8 mouse cellular contexts compared by ENCODE assay signal in genomic region chr9:21236991-21237367, GRCm38 (mm10). TPM values are rescaled to one million over a fixed set of nuclear protein-coding genes. Genes with fewer than 3 reads are reported as not detected.
DNase-seq lines count a peak whose midpoint lies in the region; ATAC-seq and TF ChIP-seq lines count a peak whose summit lies in the region.

No protein-coding gene starts in this region.

- peaks cover 18% of the 10 kb centered on the region for H3K4me1 ChIP-seq in testis, adult 2 months (ENCODE audit: control insufficient read depth, insufficient read depth, low read length)
- peaks cover 52% of the 10 kb centered on the region for H3K4me1 ChIP-seq in liver, embryonic 12.5 days
- peaks cover 9% of the 10 kb centered on the region for H3K4me1 ChIP-seq in stomach, postnatal 0 days (replicated peaks; ENCODE audit: control insufficient read depth, insufficient read depth)

- no peak for ATAC-seq in liver, embryonic 12.5 days
- no peak for ATAC-seq in stomach, postnatal 0 days (ENCODE audit: low FRiP score, low TSS enrichment)
- ATAC-seq in activated CD4-positive, CD25-positive, alpha-beta regulatory T cell, adult 4 months, result no peak

- peak overlapping the region; percentile 98 for H3K9ac ChIP-seq in liver, embryonic 12.5 days
- H3K9ac ChIP-seq in stomach, postnatal 0 days (ENCODE audit: low read length), result peak overlapping the region; percentile 96; the same call in 1 of the 2 replicates

- no peak for TF ChIP-seq EP300 in stomach, postnatal 0 days (optimal IDR thresholded peaks at IDR 0.05)

- no peak overlapping the region for H3K27ac ChIP-seq in testis, adult 2 months (ENCODE audit: control insufficient read depth, insufficient read depth, low read depth, low read length)
- H3K27ac ChIP-seq in liver, embryonic 12.5 days, result peak overlapping the region; percentile 96
- peak overlapping the region; percentile 97 for H3K27ac ChIP-seq in stomach, postnatal 0 days (replicated peaks)

- WGBS in liver, embryonic 12.5 days (ENCODE audit: insufficient replicate concordance), result 73% methylated on average over 25 of the region's 25 CpGs
- 82% methylated on average over 25 of the region's 25 CpGs for WGBS in stomach, postnatal 0 days

- no peaks in the 10 kb centered on the region for H3K9me3 ChIP-seq in liver, embryonic 12.5 days (replicated peaks)
- no peaks in the 10 kb centered on the region for H3K9me3 ChIP-seq in stomach, postnatal 0 days (ENCODE audit: control insufficient read depth, low read length)

- H3K36me3 ChIP-seq in testis, adult 2 months (ENCODE audit: control insufficient read depth, insufficient read depth, low read length), result no peaks in the 10 kb centered on the region
- H3K36me3 ChIP-seq in liver, embryonic 12.5 days, result peaks cover 53% of the 10 kb centered on the region
- peaks cover 12% of the 10 kb centered on the region for H3K36me3 ChIP-seq in stomach, postnatal 0 days (ENCODE audit: control insufficient read depth, insufficient read depth, low read length)

- no peak for TF ChIP-seq POLR2A in testis, adult 2 months (IDR thresholded peaks at IDR 0.05; ENCODE audit: control insufficient read depth, low read depth, low read length)

- peak overlapping the region; percentile 77 for H3K4me2 ChIP-seq in liver, embryonic 12.5 days
- H3K4me2 ChIP-seq in stomach, postnatal 0 days (replicated peaks; ENCODE audit: low read depth), result peak overlapping the region; percentile 62

- DNase-seq in cerebellum, postnatal 25 days, result peak; percentile 17 to 49
- DNase-seq in cerebellum, adult 8-10 months, result no peak
- no peak for DNase-seq in testis, postnatal 10 days (ENCODE audit: low spot score)
- DNase-seq in stomach, postnatal 0 days (ENCODE audit: low spot score), result no peak
- no peak for DNase-seq in urinary bladder, postnatal 14 days (ENCODE audit: low spot score)

- H3K27me3 ChIP-seq in testis, adult 2 months (ENCODE audit: control insufficient read depth, insufficient read depth, low read length), result no peaks in the 10 kb centered on the region
- peaks cover 5% of the 10 kb centered on the region for H3K27me3 ChIP-seq in liver, embryonic 12.5 days (replicated peaks)
- no peaks in the 10 kb centered on the region for H3K27me3 ChIP-seq in stomach, postnatal 0 days (ENCODE audit: control insufficient read depth, insufficient read depth, low read length)

- TF ChIP-seq CTCF in testis, adult 2 months (IDR thresholded peaks at IDR 0.05; ENCODE audit: control insufficient read depth, insufficient read depth, insufficient replicate concordance, low read depth, low read length), result no peak
- TF ChIP-seq CTCF in stomach, postnatal 0 days (IDR thresholded peaks at IDR 0.05; ENCODE audit: low read depth), result no peak

- H3K4me3 ChIP-seq in testis, adult 2 months (ENCODE audit: control insufficient read depth, low read depth, low read length), result peak overlapping the region; percentile 90
- H3K4me3 ChIP-seq in liver, embryonic 12.5 days, result peak overlapping the region; percentile 93
- H3K4me3 ChIP-seq in stomach, postnatal 0 days (ENCODE audit: low read depth, low read length), result no peak overlapping the region; the same call in 1 of the 2 replicates

RNA-seq across cellular contexts. Expression of gene Keap1, which starts 2.2 kb away (rescaled TPM):
- polyA plus RNA-seq in testis, adult 2 months (2012; rRNA removed), result 46.9 and 52.8 TPM in 2 replicates
- 39.8 and 41.6 TPM in 2 replicates for polyA plus RNA-seq in liver, embryonic 12.5 days (2016; fragmentation: Nextera tagmentation; extraction: Ambion mirVana)
- polyA plus RNA-seq in stomach, postnatal 0 days (2015; fragmentation: Nextera tagmentation; extraction: Ambion mirVana), result 37.2 and 40.8 TPM in 2 replicates
- 10 to 100 TPM; 16.9 to 30.0 TPM for polyA plus RNA-seq in activated CD4-positive, CD25-positive, alpha-beta regulatory T cell, adult 4 months (2017; shearing (Covaris generic))

RNA-seq across cellular contexts. Expression of gene S1pr5, which starts 11.3 kb away (rescaled TPM):
- polyA plus RNA-seq in testis, adult 2 months (2012; rRNA removed), result not detected in 2 replicates
- polyA plus RNA-seq in liver, embryonic 12.5 days (2016; fragmentation: Nextera tagmentation; extraction: Ambion mirVana), result 0.10 and 0.12 TPM in 2 replicates
- 4.7 and 5.0 TPM in 2 replicates for polyA plus RNA-seq in stomach, postnatal 0 days (2015; fragmentation: Nextera tagmentation; extraction: Ambion mirVana)
- polyA plus RNA-seq in activated CD4-positive, CD25-positive, alpha-beta regulatory T cell, adult 4 months (2017; shearing (Covaris generic)), result under 1 TPM in 1 of 2 experiments, not detected in 1; 0.34 TPM

RNA-seq across cellular contexts. Expression of gene Atg4d, which starts 28.1 kb away (rescaled TPM):
- polyA plus RNA-seq in testis, adult 2 months (2012; rRNA removed), result 27.5 and 31.8 TPM in 2 replicates
- 85.7 and 85.9 TPM in 2 replicates for polyA plus RNA-seq in liver, embryonic 12.5 days (2016; fragmentation: Nextera tagmentation; extraction: Ambion mirVana)
- polyA plus RNA-seq in stomach, postnatal 0 days (2015; fragmentation: Nextera tagmentation; extraction: Ambion mirVana), result 38.6 and 41.7 TPM in 2 replicates
- 10 to 100 TPM; 24.3 to 26.8 TPM for polyA plus RNA-seq in activated CD4-positive, CD25-positive, alpha-beta regulatory T cell, adult 4 months (2017; shearing (Covaris generic))

RNA-seq across cellular contexts. Expression of gene Kri1, which starts 50.8 kb away (rescaled TPM):
- polyA plus RNA-seq in testis, adult 2 months (2012; rRNA removed), result 35.0 and 36.9 TPM in 2 replicates
- 14.5 and 15.5 TPM in 2 replicates for polyA plus RNA-seq in liver, embryonic 12.5 days (2016; fragmentation: Nextera tagmentation; extraction: Ambion mirVana)
- polyA plus RNA-seq in stomach, postnatal 0 days (2015; fragmentation: Nextera tagmentation; extraction: Ambion mirVana), result 6.7 and 7.9 TPM in 2 replicates
- polyA plus RNA-seq in activated CD4-positive, CD25-positive, alpha-beta regulatory T cell, adult 4 months (2017; shearing (Covaris generic)), result 10 to 100 TPM; 20.8 to 26.1 TPM

RNA-seq across cellular contexts. Expression of gene Cdkn2d, which starts 54.2 kb away (rescaled TPM):
- polyA plus RNA-seq in testis, adult 2 months (2012; rRNA removed), result 98.6 and 107 TPM in 2 replicates
- polyA plus RNA-seq in liver, embryonic 12.5 days (2016; fragmentation: Nextera tagmentation; extraction: Ambion mirVana), result 87.4 and 88.6 TPM in 2 replicates
- polyA plus RNA-seq in stomach, postnatal 0 days (2015; fragmentation: Nextera tagmentation; extraction: Ambion mirVana), result 23.1 and 28.0 TPM in 2 replicates
- 100 to 1,000 TPM; 142 to 158 TPM for polyA plus RNA-seq in activated CD4-positive, CD25-positive, alpha-beta regulatory T cell, adult 4 months (2017; shearing (Covaris generic))

Comparison
In these comparisons a context has a peak if more than half of its experiments do, and no peak if none do; other contexts are left out.
1. DNase-seq: peak in cerebellum, postnatal 25 days (2 of 2); none in cerebellum, adult 8-10 months (single experiment), testis, postnatal 10 days (single experiment), stomach, postnatal 0 days (single experiment) and urinary bladder, postnatal 14 days (single experiment).